Mouse (Mus musculus) forebrain, embryonic 13.5 days (tissue): Measurements from ENCODE around the gene Tead1. TPM values are rescaled to one million over a fixed set of nuclear protein-coding genes. Genes with fewer than 3 reads are reported as not detected.
A peak's percentile ranks its signal among the peaks of the same experiment; 100 is the strongest.

Experiments used
- ATAC-seq: fragments of 200-750 bp; cut with Nextera tagmentation; 2 replicates; pipeline ENCODE4 v1.8.0; 2017
- H3K27ac ChIP-seq: fragments of 300-500 bp; sonication (generic); 2 replicates; pipeline ENCODE4 v1.5.1; 2015; ENCODE audit warnings: inconsistent platforms, mild to moderate bottlenecking, moderate library complexity
- H3K27me3 ChIP-seq: fragments of 300-500 bp; sonication (generic); 2 replicates; pipeline ENCODE4 v1.6.1; 2015; ENCODE audit warnings: mild to moderate bottlenecking, inconsistent platforms
- H3K36me3 ChIP-seq: fragments of 300-500 bp; sonication (generic); 2 replicates; pipeline ENCODE4 v1.6.1; 2015; ENCODE audit warnings: mild to moderate bottlenecking, inconsistent platforms; ENCODE audit not compliant: poor library complexity, severe bottlenecking
- H3K4me1 ChIP-seq: fragments of 300-500 bp; sonication (generic); 2 replicates; pipeline ENCODE4 v1.6.1; 2015; ENCODE audit warnings: inconsistent platforms
- H3K4me2 ChIP-seq: fragments of 300-500 bp; sonication (generic); 2 replicates; pipeline ENCODE4 v1.6.1; 2015; ENCODE audit warnings: inconsistent platforms, mild to moderate bottlenecking, moderate library complexity
- H3K4me3 ChIP-seq: fragments of 300-500 bp; sonication (generic); 2 replicates; pipeline ENCODE4 v1.5.1; 2015; ENCODE audit warnings: mild to moderate bottlenecking, inconsistent platforms
- H3K9ac ChIP-seq: fragments of 300-500 bp; sonication (generic); 2 replicates; pipeline ENCODE4 v1.6.1; 2015; ENCODE audit warnings: mild to moderate bottlenecking, inconsistent platforms
- H3K9me3 ChIP-seq: fragments of 300-500 bp; sonication (generic); replicated peaks from 2 replicates; pipeline ENCODE4 v1.6.1; 2016; ENCODE audit warnings: inconsistent platforms
- WGBS: fragments of 180-500 bp; shearing (Covaris S2); methylation state at CpG from one replicate; pipeline ENCODE4 v1.1.7; 2015; 5-methylcytosine and 5-hydroxymethylcytosine counted together
- polyA plus RNA-seq: library from polyadenylated mRNA; unstranded; fragments of >200 nt; fragmentation: Nextera tagmentation; extraction: Ambion mirVana; gene quantifications from 2 replicates; pipeline ENCODE4 v1.2.1, GENCODE M21; 2015

Gene Tead1
- polyA plus RNA-seq, 1 experiment from 2014 or later: 22.0 TPM

GRCm38 (mm10) chr7:112812037-112812775 is 133.1 kb downstream of the Tead1 start:
- Histone ChIP-seq H3K9me3 (no peaks in the 10 kb centered on the region), H3K27ac (no peak overlapping the region), H3K9ac (no peak overlapping the region), H3K36me3 (no peaks in the 10 kb centered on the region), H3K4me1 (peaks cover 66% of the 10 kb centered on the region), H3K4me2 (no peak overlapping the region), H3K4me3 (no peak overlapping the region), H3K27me3 (no peaks in the 10 kb centered on the region)
- WGBS: 59% methylated on average over 10 of the region's 10 CpGs
- ATAC-seq: no peak

GRCm38 (mm10) chr7:112813163-112813562 is 134.0 kb downstream of the Tead1 start:
- ATAC-seq: no peak
- H3K27ac ChIP-seq: no peak overlapping the region
- 92% methylated on average over 7 of the region's 7 CpGs for whole genome bisulfite sequencing
- H3K4me2 ChIP-seq: no peak overlapping the region
- no peaks in the 10 kb centered on the region for H3K9me3 ChIP-seq
- H3K4me3 ChIP-seq: no peak overlapping the region
- H3K36me3 ChIP-seq: no peaks in the 10 kb centered on the region
- peaks cover 57% of the 10 kb centered on the region for H3K4me1 ChIP-seq
- no peak overlapping the region for H3K9ac ChIP-seq
- H3K27me3 ChIP-seq: no peaks in the 10 kb centered on the region

- H3K36me3 ChIP-seq: no peaks in the 10 kb centered on the region
- no peak for ATAC-seq
- no peak overlapping the region for H3K9ac ChIP-seq
- H3K27me3 ChIP-seq: no peaks in the 10 kb centered on the region
- no peak overlapping the region for H3K4me3 ChIP-seq
- no peak overlapping the region for H3K4me2 ChIP-seq
- peaks cover 51% of the 10 kb centered on the region for H3K4me1 ChIP-seq
- no peaks in the 10 kb centered on the region for H3K9me3 ChIP-seq
- no peak overlapping the region for H3K27ac ChIP-seq
- WGBS: 78% methylated on average over 8 of the region's 8 CpGs
Measured at GRCm38 (mm10) chr7:112813731-112814306, 134.7 kb downstream of the Tead1 start.

- Histone ChIP-seq H3K36me3 (no peaks in the 10 kb centered on the region), H3K9ac (no peak overlapping the region), H3K4me2 (no peak overlapping the region), H3K4me1 (peaks cover 39% of the 10 kb centered on the region), H3K27ac (no peak overlapping the region), H3K4me3 (no peak overlapping the region), H3K9me3 (no peaks in the 10 kb centered on the region), H3K27me3 (no peaks in the 10 kb centered on the region)
- ATAC-seq: no peak
- WGBS: 26% methylated on average over 5 of the region's 5 CpGs
Measured at GRCm38 (mm10) chr7:112816016-112816415, 136.9 kb downstream of the Tead1 start.

- Histone ChIP-seq H3K9me3 (no peaks in the 10 kb centered on the region), H3K4me1 (peaks cover 53% of the 10 kb centered on the region), H3K4me2 (no peak overlapping the region), H3K9ac (no peak overlapping the region), H3K36me3 (no peaks in the 10 kb centered on the region), H3K27ac (no peak overlapping the region), H3K27me3 (no peaks in the 10 kb centered on the region), H3K4me3 (no peak overlapping the region)
- 87% methylated on average over 4 of the region's 4 CpGs for WGBS
- no peak for ATAC-seq
Measured at GRCm38 (mm10) chr7:112819833-112820232, 140.7 kb downstream of the Tead1 start.

- Histone ChIP-seq H3K27ac (peak overlapping the region; percentile 75), H3K9me3 (no peaks in the 10 kb centered on the region), H3K9ac (no peak overlapping the region), H3K4me3 (peak overlapping the region; percentile 9; the same call in 1 of the 2 replicates), H3K4me2 (peak overlapping the region; percentile 51), H3K36me3 (no peaks in the 10 kb centered on the region), H3K4me1 (peaks cover 71% of the 10 kb centered on the region), H3K27me3 (no peaks in the 10 kb centered on the region)
- 6% methylated on average over 5 of the region's 5 CpGs for WGBS
- no peak for ATAC-seq
Measured at GRCm38 (mm10) chr7:112822879-112823278, 143.8 kb downstream of the Tead1 start.

- Histone ChIP-seq H3K36me3 (no peaks in the 10 kb centered on the region), H3K4me2 (peak overlapping the region; percentile 51), H3K27ac (peak overlapping the region; percentile 75), H3K27me3 (no peaks in the 10 kb centered on the region), H3K9me3 (no peaks in the 10 kb centered on the region), H3K4me1 (peaks cover 78% of the 10 kb centered on the region), H3K4me3 (no peak overlapping the region), H3K9ac (no peak overlapping the region)
- peak; percentile 76 for ATAC-seq
- WGBS: under 1% methylated on average over 5 of the region's 5 CpGs
Measured at GRCm38 (mm10) chr7:112823621-112824020, 144.5 kb downstream of the Tead1 start.

- no peaks in the 10 kb centered on the region for H3K27me3 ChIP-seq
- no peaks in the 10 kb centered on the region for H3K9me3 ChIP-seq
- ATAC-seq: peak; percentile 39
- WGBS: 3% methylated on average over 11 of the region's 11 CpGs
- peak overlapping the region; percentile 41 for H3K4me2 ChIP-seq
- no peak overlapping the region for H3K4me3 ChIP-seq
- peak overlapping the region; percentile 89 for H3K27ac ChIP-seq
- H3K9ac ChIP-seq: peak overlapping the region; percentile 17
- no peaks in the 10 kb centered on the region for H3K36me3 ChIP-seq
- peaks cover 76% of the 10 kb centered on the region for H3K4me1 ChIP-seq
Measured at GRCm38 (mm10) chr7:112825339-112825781, 146.2 kb downstream of the Tead1 start.

GRCm38 (mm10) chr7:112826114-112826911 is 147.2 kb downstream of the Tead1 start:
- peak; percentile 86 for ATAC-seq
- Histone ChIP-seq H3K4me3 (no peak overlapping the region), H3K36me3 (no peaks in the 10 kb centered on the region), H3K4me1 (peaks cover 76% of the 10 kb centered on the region), H3K27ac (peak overlapping the region; percentile 89), H3K4me2 (peak overlapping the region; percentile 41), H3K9me3 (no peaks in the 10 kb centered on the region), H3K27me3 (no peaks in the 10 kb centered on the region), H3K9ac (0 out of 2 replicates have a peak overlapping the region, but pooled peaks have one; percentile 27)
- WGBS: 4% methylated on average over 17 of the region's 17 CpGs

GRCm38 (mm10) chr7:112828016-112828695 is 149.0 kb downstream of the Tead1 start:
- Histone ChIP-seq H3K4me3 (no peak overlapping the region), H3K9me3 (no peaks in the 10 kb centered on the region), H3K27ac (0 out of 2 replicates have a peak overlapping the region, but pooled peaks have one; percentile 31), H3K4me2 (no peak overlapping the region), H3K27me3 (no peaks in the 10 kb centered on the region), H3K36me3 (no peaks in the 10 kb centered on the region), H3K4me1 (peaks cover 62% of the 10 kb centered on the region), H3K9ac (peak overlapping the region; percentile 12; the same call in 1 of the 2 replicates)
- WGBS: 48% methylated on average over 10 of the region's 10 CpGs
- no peak for ATAC-seq

- Histone ChIP-seq H3K36me3 (no peaks in the 10 kb centered on the region), H3K4me2 (no peak overlapping the region), H3K9ac (no peak overlapping the region), H3K4me3 (no peak overlapping the region), H3K9me3 (no peaks in the 10 kb centered on the region), H3K27me3 (no peaks in the 10 kb centered on the region), H3K4me1 (peaks cover 57% of the 10 kb centered on the region), H3K27ac (no peak overlapping the region)
- no peak for ATAC-seq
Measured at GRCm38 (mm10) chr7:112828696-112829022, 149.5 kb downstream of the Tead1 start.

GRCm38 (mm10) chr7:112830946-112831345 is 151.8 kb downstream of the Tead1 start:
- no peak overlapping the region for H3K27ac ChIP-seq
- no peak overlapping the region for H3K9ac ChIP-seq
- WGBS: 68% methylated on average over 4 of the region's 4 CpGs
- no peaks in the 10 kb centered on the region for H3K36me3 ChIP-seq
- no peak overlapping the region for H3K4me2 ChIP-seq
- H3K4me1 ChIP-seq: peaks cover 44% of the 10 kb centered on the region
- no peaks in the 10 kb centered on the region for H3K9me3 ChIP-seq
- H3K27me3 ChIP-seq: no peaks in the 10 kb centered on the region
- ATAC-seq: no peak
- no peak overlapping the region for H3K4me3 ChIP-seq
